Mouse (Mus musculus): ENCODE measurements around the gene Bhlhe23. TPM values are rescaled to one million over a fixed set of nuclear protein-coding genes. Genes with fewer than 3 reads are reported as not detected.

Bhlhe23 gene
- polyA plus RNA-seq, 1 experiment from 2014 or later = 0.73 TPM

Other genes starting within 250 kb of the Bhlhe23 start
- 38.3 and 40.6 TPM in 2 replicates for gene Mrgbp, start 195.6 kb downstream of the Bhlhe23 start, polyA plus RNA-seq (2015; fragmentation: Nextera tagmentation; extraction: Ambion mirVana)
- gene Ogfr, start 187.7 kb downstream of the Bhlhe23 start, polyA plus RNA-seq (2015; fragmentation: Nextera tagmentation; extraction: Ambion mirVana) = 82.8 and 88.6 TPM in 2 replicates
- 63.5 and 92.1 TPM in 2 replicates for gene Col9a3, start 179.1 kb downstream of the Bhlhe23 start, polyA plus RNA-seq (2015; fragmentation: Nextera tagmentation; extraction: Ambion mirVana)
- gene Tcfl5, start 134.2 kb downstream of the Bhlhe23 start, polyA plus RNA-seq (2015; fragmentation: Nextera tagmentation; extraction: Ambion mirVana) = 0.87 and 0.96 TPM in 2 replicates
- gene Dido1, start 66.9 kb downstream of the Bhlhe23 start, polyA plus RNA-seq (2015; fragmentation: Nextera tagmentation; extraction: Ambion mirVana) = 24.4 and 27.8 TPM in 2 replicates
- 51.6 and 54.9 TPM in 2 replicates for gene Gid8, start 66.8 kb downstream of the Bhlhe23 start, polyA plus RNA-seq (2015; fragmentation: Nextera tagmentation; extraction: Ambion mirVana)
- 0.29 and 0.33 TPM in 2 replicates for gene Slc17a9, start 51.6 kb downstream of the Bhlhe23 start, polyA plus RNA-seq (2015; fragmentation: Nextera tagmentation; extraction: Ambion mirVana)
- gene Ythdf1, start 144.0 kb upstream of the Bhlhe23 start, polyA plus RNA-seq (2015; fragmentation: Nextera tagmentation; extraction: Ambion mirVana) = 50.1 and 54.9 TPM in 2 replicates
- 0.18 and 0.31 TPM in 2 replicates for gene Birc7, start 152.1 kb upstream of the Bhlhe23 start, polyA plus RNA-seq (2015; fragmentation: Nextera tagmentation; extraction: Ambion mirVana)
- 95.5 and 106 TPM in 2 replicates for gene Nkain4, start 177.8 kb upstream of the Bhlhe23 start, polyA plus RNA-seq (2015; fragmentation: Nextera tagmentation; extraction: Ambion mirVana)
- 114 and 119 TPM in 2 replicates for gene Arfgap1, start 190.3 kb upstream of the Bhlhe23 start, polyA plus RNA-seq (2015; fragmentation: Nextera tagmentation; extraction: Ambion mirVana)
- 0.19 and 0.41 TPM in 2 replicates for gene Col20a1, start 209.6 kb upstream of the Bhlhe23 start, polyA plus RNA-seq (2015; fragmentation: Nextera tagmentation; extraction: Ambion mirVana)